Mouse (Mus musculus) kidney, adult 11 months (tissue): Measurements from ENCODE around the gene Btbd2.
"Not testable (repeated sequence)": the region's sequence is repeated elsewhere in the genome, so short reads cannot be mapped to it uniquely, and the experiment has no call there.

Source experiments
- DNase-seq: peaks from one replicate; pipeline ENCODE4 v3.0.0; 2022

The Btbd2 gene

DNA sequence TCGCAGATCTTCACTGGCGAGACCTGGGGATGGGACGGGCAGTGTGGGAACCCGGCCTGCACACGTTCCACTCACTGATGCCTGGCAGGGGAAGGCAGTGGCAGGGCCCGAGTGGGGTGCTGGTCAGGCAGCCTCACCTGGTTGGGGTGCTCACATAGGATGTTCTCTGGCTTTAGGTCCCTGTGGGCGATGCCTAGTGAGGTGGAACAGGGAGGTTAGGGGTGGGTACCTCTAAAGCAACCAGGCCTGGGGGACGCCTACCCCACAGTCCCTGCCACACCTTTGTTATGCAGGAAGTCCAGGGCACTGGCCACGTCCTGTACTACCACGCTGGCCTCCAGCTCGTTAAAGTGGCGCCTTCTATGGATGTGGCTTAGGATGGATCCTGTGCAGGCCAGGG, 12.1 kb upstream of the Btbd2 start:
- DNase-seq = no peak

DNA sequence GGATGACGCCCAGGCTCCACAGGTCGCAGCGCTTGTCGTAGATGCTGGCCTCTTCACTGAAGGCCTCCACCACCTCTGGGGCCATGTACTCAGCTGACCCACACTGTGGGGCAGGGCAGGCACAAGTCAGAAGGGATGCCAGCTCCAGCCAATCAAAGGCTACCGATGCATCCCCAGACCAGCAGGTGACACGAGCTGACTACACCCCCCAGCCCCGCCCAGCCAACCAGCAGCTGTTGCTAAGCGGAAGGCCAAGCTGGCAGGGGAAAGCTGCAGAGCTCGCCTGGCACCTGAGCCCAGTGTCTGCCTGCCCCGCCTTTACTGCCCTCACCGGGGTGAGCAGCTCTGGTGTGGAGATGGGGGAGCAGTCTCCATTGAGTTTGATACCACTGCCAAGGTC, 11.7 kb upstream of the Btbd2 start:
- DNase-seq = peak; percentile 85

DNA sequence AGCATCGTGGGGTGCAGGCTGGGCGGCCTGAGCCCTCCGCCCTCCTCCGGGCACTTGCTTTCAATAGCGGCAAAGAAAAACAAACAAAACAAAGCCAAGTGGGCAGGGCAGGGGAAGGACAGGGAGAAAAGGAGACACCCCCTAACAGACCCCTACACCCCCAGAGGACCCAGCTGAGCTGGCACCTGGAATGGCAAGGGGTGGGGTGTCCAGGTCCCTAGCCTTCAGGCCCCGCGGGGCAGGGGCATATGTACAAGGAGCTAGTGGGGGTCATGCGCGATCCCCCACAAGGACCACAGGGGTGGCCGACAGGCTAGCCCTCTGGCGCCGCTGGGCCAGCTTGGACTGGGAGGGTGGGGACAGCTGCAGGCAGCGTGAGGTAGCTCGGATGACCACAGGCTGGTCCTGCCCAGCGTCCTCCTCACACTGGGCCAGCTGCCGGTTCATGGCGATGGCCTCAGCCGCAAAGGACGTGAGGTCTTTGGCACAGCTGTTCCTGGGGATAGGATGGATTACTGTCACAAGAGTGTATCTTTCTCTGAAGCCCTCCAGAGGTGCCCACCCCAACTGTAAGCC, 10.1 kb upstream of the Btbd2 start:
- no peak for DNase-seq

DNA sequence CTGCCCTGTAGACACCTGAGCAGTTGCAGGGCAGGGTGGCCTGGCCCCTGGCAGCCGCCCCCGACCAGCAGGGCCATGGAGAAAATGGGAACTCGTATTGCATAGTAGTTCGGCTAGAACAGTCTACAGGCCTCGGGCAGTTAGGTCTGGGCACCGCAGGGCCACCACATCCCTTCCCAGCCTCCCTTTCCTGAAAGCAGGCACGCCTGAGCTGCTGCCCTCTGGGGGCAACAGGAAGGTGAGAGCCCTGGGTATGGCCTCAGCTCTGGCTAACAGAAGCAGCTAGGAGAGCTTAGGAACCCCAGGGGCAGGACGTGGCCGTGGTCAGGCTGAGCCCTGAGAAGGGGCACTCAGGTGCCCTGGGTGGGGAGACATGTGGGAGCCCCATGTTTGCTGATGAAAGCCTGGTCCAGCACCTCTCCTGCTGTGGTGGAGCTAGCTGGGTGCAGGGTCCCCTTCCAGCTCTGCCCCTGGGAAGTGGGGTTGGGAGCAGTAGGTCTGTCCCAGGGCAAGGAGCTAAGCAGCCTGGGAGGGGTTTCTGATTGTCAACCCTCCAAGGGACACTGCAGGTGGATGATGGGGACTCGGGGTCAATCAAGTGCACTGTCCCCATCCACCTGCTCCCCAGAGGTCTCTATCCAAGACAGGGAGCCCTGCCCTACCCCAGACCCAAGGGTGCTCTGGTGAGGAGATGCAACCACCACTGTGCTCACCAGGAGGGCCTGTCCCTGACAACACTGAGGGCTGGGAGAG, 9.3 kb upstream of the Btbd2 start:
- DNase-seq = peak; percentile 57

DNA sequence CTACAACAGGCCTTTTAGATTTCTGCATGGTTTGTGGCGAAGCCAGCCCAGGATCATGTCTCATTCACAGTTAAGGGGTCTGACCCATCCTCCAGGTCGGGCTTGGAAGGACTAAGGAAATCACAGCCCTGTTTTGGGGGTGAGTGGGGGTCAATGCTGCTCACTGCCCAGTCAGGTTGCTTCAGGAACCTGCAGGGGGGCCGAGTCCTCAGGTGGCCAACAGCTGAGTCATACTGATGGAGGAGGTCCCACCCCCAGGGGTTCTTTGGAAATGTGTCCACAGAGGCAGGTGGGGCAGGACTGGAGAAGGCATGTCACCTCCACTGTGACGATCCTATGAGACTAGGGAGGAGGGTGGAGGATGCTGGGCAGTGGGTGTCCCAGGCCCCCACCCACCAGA, 8.6 kb upstream of the Btbd2 start:
- peak; percentile 53 for DNase-seq

DNA sequence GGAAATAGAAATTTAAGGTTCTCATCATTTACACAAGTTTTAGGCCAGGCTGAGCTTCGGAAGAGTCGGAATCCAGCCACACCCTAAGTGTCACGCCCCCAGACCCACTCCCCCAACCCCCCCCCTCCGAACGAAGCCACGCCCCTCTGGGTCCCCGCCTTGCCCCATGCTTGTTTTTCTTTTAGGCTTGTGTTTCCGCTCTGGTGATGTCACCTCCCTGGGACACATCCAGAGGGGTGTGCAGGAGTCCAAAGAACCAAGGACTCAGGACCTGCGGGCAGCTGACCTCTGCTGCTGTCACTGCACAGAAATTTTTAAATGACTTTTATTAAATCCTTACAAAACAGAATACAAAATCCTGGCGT, 8.1 kb upstream of the Btbd2 start:
- peak; percentile 86 for DNase-seq

DNA sequence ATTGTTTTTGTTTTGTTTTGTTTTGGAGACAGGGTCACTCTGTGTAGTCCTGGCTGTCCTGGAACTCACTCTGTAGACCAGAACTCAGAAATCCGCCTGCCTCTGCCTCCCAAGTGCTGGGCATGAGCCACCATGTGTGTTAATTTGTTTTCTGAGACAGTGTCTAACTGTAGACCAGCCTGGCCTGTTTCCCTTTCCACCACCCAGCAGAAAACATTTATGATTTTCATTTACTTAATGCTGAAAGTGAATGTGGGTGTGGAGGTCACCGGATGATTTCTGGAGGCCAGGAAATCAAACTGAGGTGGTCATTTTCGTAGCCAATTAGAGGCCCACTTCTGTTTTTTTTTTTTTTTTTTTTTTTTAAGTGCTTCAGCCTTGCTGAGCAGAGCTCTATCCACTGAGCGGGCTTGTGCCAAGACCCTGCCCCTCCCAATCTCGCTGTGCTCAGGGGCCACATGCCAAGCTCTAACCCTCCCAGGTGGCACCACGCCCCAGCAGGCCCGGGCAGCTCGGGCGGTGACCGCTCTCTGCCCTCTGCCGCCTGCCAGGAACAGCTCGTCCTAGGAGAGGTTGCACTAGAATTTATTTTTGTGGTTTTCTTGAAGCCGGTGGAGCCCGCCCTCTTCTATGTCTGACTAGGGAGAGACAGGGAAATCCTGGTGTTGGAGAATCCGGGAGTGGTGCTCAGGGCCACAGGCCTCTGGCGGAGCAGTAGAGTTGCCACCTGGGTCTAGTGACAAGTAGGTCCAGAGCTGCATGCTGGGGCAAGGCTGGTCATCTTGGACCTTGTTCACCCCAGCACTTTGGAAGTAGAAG, 7.5 kb upstream of the Btbd2 start:
- DNase-seq = peak; percentile 97

DNA sequence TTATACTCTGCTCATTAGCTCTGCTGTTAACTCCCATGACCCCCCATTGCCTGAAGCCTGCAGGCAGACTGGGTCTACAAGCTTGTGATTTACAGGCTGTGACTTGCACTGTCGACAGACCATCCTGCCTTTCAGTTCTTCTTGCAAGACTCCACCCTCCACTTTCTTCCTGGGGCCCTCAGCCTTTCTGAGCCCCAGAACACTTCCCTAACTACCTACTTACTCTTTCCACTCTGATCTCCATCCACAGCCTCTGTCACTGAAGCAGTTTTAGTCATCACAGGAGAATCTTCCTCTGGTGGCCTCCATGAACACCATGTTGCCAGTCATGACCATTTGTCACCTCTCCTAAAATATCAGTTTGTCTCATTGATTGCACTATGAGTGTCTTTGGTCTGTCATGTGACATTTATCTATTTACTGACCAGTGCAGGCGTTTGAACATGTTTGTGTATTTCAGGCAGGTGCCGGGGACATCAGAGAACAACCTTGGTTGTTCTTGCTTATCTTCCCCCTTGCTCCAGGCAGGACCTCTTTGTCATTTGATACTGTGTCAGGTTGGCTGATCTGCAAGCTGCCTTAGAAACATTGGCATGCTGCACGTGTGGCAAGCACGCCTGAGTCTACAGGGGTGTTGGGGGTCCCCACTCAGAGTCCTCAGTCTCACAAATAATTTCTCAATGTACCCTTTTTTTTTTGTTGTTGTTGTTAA, 6.8 kb upstream of the Btbd2 start:
- no peak for DNase-seq

DNA sequence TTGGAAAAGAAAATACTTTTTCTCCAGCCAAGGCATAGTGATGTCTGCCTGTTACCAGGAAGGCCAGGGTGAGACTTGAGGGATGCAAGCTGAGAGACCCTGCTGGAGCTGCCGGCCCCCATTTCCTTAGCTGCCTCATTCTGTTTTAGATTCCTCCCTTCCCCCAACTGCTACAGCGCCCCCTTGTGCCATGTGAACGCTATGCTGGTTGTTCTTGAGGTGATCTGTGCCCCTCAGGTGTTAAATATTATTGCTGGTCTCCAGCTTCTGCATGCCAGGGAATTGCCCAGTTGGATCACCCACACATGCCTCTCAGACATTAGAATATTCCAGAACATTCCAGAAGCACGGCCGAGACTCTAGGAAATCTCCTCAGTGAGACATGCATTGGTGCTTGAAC, 4.3 kb upstream of the Btbd2 start:
- peak; percentile 79 for DNase-seq

DNA sequence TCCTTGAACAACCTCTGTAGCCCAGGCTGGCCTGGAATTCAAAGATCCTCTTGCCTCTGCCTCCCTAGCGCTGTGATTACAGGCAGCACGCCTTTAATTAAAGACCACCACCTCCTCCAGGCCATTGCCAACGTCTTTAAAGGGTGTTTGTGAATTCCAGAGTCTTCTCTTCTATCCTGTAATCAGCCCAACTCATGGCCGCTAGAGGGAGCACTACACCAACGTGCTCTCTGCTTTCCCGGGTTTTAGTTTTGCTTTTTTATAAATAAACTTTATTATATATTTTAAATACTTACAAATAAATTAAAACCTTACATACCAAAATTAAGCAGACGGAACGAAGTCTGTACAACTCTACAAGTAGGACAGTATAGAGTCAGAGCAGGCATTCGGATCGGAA, 2.3 kb upstream of the Btbd2 start:
- DNase-seq = peak; percentile 65

DNA sequence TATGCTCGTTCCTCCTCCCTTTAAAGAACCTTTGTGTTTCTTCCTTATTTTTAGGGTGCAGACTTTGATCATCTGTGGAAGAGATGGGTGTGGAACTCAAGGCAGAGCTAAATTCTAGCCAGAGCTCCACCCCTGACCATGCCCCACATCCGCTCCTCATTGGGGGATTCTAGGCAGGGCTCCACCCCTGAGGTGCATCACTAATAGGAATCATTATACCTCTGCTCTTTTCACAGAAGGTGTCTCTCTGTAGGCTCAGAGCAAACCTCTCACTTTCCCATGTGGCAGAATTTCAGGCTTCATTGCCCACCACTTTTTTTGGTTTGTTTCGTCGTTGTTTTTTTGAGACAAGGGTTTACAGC, 2.0 kb upstream of the Btbd2 start:
- DNase-seq = peak; percentile 50

DNA sequence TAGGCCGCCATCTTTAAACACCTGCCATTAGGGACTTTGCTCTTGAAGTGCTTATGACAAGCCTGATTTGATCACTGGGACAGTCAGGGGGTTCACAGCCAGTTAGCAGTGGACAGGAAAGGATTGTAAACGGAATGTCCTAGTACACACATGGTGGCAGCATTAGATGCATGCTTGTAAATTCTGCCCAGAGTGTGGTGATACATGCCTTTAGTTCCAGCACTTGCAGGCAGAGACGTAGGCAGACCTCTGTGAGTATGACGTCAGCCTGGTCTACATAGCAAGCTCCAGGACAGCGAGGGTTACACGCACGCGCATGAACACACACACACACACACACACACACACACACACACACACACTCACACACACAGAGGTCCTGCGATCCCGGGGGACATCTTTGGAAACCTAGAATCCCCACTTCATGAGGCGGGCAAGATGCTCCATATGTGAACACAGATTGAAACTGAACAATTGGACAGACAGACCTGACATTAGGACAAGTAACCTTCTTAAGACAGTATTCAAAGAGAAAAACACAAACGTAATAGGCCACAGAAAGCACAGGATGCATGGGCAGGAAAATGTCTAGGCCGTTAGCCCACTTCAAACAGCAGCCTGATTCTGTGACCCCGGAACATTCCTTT, 1.4 kb upstream of the Btbd2 start:
- no peak for DNase-seq

DNA sequence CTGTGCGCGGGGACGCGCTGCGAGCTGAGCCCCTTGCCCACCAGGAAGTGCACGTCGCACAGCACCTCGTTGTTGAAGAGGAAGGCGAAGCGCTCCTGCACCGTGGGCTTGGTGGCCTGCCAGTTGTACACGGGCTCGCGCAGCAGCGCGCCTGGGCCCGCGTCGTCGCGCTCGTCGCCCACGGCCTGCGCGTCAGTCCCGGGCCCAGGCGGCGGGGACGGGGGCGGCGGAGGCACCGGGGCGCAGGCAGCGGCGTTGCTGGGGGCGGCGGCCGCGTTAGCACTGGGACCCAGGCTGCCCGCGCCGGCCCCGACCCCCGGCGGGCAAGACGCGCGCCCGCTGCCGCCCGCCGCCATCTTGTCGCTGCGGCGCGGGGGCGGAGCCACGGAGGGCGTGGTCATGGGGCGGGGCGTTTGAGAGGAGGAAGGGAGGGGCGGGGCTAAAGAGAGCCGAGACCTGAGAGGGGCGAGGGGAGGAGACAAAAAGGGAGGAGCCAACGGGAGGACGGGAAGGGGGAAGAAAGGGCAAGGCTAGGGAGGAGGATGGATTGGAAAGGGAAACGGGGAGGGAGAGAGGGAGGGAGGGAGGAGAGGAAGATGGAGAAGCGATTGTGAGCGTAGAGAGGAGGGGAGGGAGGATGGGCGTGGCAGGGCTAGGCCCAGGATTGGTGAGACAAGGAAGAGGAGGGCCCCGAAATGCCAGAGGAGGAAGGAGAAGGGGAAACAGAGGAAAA, 575 bp downstream of the Btbd2 start:
- peak; percentile 95 for DNase-seq

DNA sequence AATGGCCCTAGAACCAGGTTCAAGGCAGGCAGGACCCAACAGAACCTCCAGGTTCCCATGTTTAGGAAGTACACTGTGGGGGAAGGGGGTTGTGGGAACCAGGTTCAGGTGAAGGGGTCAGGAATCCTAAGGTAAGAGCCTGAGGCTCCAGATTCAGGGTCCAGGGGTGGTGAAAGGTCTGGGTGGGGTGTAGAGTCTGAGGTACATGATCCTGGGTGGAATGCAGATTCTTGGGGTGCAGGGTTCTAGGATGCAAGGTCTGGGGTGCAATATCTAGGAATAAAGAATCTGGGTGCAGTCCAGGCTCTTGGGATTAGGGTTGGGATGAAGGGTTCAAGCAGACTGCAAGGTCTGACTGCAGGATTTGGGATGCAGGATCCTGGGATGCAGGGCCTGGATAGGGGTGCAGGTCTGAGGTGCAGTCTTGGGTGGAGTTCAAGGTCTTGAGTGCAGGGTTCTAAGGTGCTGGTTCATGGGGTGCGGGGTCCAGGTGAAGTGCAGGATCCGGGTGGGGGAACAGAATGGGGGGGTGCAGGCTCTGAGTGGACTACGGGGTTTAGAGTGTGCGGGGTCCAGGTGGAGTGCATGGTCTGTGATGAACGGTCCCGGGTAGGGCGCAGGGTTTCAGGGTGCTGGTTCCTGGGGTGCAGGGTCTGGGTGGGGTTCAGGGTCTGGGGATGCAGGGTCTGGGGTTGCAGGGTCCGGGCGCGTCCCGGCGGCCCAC, 1.3 kb downstream of the Btbd2 start:
- DNase-seq = no peak

DNA sequence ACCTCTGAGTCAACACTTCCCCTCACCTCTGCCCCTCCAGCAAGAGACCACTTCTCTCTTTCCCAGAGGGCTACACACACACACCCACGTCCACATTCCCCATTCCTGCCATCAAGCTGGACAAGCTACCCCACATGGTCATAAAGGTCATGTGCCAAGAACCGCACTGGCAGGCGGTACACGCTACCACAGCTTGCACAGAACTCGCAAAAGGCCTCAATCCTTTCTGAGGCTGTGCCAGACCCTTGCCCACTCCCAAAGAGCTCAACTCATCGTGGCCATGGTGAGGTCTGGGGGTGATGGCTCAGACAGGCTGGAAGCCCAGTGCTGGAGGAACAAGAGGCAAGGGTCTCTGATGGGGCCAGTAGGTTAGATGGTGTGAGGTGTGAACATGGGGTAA, 2.0 kb downstream of the Btbd2 start:
- DNase-seq = no peak

DNA sequence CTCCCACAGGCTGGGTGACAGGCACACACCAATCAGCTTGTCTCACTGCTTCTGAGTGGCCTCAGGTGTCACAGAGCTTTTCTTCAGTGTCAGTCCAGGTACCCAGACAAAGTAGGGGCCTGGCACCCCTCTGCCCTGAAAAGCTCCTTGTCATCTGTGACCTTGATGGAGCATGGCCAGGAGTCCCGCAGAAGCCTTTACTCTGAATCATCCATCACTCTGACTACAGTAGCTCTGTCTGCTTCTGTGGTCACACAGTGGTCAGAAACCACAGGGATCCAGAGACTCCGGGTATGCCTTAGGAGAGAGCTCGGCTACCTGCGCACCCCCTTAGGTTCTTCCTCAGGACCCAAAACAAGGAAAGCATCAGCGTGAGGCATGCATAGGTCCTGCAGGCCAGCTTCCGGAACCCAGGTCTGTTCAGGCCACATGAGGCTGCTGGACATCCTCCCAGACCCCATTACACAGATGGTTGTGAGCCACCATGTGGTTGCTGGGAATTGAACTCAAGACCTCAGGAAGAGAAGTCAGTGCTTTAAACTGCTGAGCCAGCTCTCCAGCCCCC, 3.6 kb downstream of the Btbd2 start:
- DNase-seq = no peak

DNA sequence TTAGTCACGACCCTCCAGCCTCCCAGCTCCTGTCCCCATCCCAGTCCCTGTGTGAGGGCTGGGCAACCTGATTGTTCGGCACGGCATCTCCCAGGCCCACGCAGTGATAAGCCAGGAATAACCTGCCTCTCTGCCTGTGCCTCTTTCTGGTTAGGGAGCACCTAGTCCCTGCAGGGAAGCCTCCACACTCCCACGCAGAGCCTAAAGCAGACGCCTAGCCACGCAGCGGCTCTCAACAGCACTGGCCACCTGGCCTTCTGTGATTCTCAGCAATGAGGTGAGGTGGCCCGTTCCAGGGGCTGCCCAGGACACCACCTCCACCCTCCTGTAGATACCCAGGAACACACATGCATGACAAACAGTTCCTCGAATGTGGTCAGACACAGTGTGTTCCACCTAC, 6.5 kb downstream of the Btbd2 start:
- no peak for DNase-seq

DNA sequence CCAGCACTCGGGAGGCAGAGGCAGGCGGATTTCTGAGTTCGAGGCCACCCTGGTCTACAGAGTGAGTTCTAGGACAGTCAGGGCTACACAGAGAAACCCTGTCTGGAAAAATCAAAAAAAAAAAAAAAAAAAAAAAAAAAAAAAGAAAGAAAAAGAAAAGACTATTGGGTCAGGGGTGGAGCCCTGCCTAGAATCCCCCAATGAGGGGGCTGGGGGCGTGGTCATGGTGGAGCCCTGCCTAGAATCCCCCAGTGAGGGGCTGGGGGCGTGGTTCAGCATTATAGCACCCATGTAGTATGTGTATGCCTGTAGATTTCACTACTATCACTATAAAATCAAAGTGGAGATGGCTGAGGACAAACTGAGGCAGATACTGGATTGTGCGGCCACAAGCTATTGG, 7.0 kb downstream of the Btbd2 start:
- not testable (repeated sequence) for DNase-seq

DNA sequence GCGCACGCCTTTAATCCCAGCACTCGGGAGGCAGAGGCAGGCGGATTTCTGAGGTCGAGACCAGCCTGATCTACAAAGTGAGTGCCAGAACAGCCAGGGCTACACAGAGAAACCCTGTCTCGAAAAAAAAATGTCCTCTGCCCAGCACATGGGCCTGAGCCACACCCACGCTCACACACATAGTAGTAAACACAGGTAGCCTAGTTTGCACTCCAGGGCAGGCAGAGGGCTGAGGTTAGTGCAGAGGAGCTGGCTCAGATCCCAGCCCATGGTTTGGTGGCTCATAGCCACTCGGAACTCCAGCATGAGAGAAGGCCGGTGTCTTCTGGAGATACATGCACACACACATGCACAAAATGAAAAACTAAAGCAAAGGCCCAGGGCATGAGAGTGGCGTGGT, 9.9 kb downstream of the Btbd2 start:
- DNase-seq = no peak

DNA sequence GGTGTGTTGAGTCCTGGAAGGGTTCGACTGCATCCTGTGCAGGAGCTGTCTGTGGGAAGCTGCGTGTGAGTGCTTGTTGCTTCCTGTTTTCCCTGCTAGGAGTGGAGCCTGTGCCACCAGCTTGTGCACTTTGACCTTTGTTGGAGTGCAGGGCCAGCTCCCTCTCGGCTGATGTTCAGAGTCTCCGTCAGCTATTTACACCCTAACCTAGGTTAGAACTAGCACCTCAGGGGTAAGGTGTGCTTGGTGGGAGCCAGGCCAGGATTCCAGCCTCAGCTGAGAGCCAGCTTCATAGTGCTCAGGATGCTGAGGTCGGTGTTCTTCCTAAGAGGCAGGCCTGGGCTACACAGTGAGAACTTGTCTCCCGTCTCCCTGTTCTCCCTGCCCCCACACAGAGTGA, 21.5 kb downstream of the Btbd2 start:
- peak; percentile 77 for DNase-seq

DNA sequence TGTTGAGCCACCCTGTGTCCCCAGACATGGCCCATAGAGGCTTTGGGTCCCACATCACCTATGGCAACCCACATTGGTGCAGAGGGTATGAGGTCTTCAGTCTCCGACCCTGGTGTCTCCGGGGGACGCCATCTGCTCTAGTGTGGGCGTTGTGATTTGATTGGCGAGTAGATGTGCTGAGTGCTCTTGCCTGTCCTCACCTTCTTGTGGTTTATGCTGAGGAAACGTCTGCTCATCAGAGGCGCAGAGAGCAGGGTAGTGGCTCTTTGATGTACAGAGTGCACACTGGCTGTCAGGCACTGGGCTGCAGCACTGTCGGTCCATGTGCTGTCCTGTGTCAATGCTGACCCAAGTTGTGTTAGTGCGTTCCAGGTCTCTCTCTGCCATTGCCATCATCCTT, 27.9 kb downstream of the Btbd2 start:
- no peak for DNase-seq
